Mouse (Mus musculus) C2C12 (cell line): ENCODE results near the gene Pi4ka. TPM values are rescaled to one million over a fixed set of nuclear protein-coding genes. Genes with fewer than 3 reads are reported as not detected.
A peak's percentile ranks its signal among the peaks of the same experiment; 100 is the strongest.

Experiments used
- H3K27me3 ChIP-seq: one replicate; pipeline ENCODE4 v1.6.1; 2011; ENCODE audit not compliant: control insufficient read depth, insufficient read depth, insufficient read length
- H3K36me3 ChIP-seq: one replicate; pipeline ENCODE4 v1.6.1; 2011; ENCODE audit not compliant: control insufficient read depth, insufficient read depth
- H3K4me3 ChIP-seq: one replicate; pipeline ENCODE4 v1.5.1; 2011; ENCODE audit warnings: mild to moderate bottlenecking, control low read depth; ENCODE audit not compliant: poor library complexity, insufficient read depth, severe bottlenecking
- H3K79me2 ChIP-seq: one replicate; pipeline ENCODE4 v1.6.1; 2011; ENCODE audit not compliant: control insufficient read depth, insufficient read depth
- H3K79me3 ChIP-seq: one replicate; pipeline ENCODE4 v1.6.1; 2011; ENCODE audit warnings: low read depth, control low read depth
- H3ac ChIP-seq: one replicate; pipeline ENCODE3; 2011; ENCODE audit warnings: low read depth; ENCODE audit not compliant: control insufficient read depth, insufficient read length
- CEBPB ChIP-seq: IDR thresholded peaks from one replicate; pipeline ENCODE4 v1.6.1; 2011; ENCODE audit warnings: low read depth, mild to moderate bottlenecking, control low read depth, moderate library complexity
- CTCF ChIP-seq: IDR thresholded peaks from one replicate; pipeline ENCODE4 v1.5.1; 2011; ENCODE audit not compliant: control insufficient read depth, insufficient read depth, insufficient read length
- FOSL1 ChIP-seq: IDR thresholded peaks from one replicate; pipeline ENCODE4 v1.8.0; 2011; ENCODE audit warnings: mild to moderate bottlenecking, low read length; ENCODE audit not compliant: poor library complexity, insufficient read depth, severe bottlenecking
- MAX ChIP-seq: IDR thresholded peaks from one replicate; pipeline ENCODE4 v1.6.1; 2011; ENCODE audit warnings: mild to moderate bottlenecking, control low read depth
- MYOD1 ChIP-seq: IDR thresholded peaks from one replicate; pipeline ENCODE4 v1.6.1; 2011; ENCODE audit warnings: low read depth; ENCODE audit not compliant: control insufficient read depth, insufficient read length
- MYOG ChIP-seq: IDR thresholded peaks from one replicate; pipeline ENCODE4 v1.6.1; 2011; ENCODE audit not compliant: control insufficient read depth, insufficient read length; ENCODE audit errors: extremely low read depth
- USF1 ChIP-seq: IDR thresholded peaks from one replicate; pipeline ENCODE4 v1.6.1; 2011; ENCODE audit warnings: low read depth, mild to moderate bottlenecking, control low read depth, moderate library complexity
- polyA plus RNA-seq: library from polyadenylated mRNA; unstranded; fragments of >200 nt; fragmentation: generic; extraction: Trizol; gene quantifications from one replicate; pipeline ENCODE4 v1.2.1, GENCODE M21; 2012; ENCODE audit warnings: missing spikeins

Gene Pi4ka
- polyA plus RNA-seq, 1 experiment, result 39.5 TPM

- no peak overlapping the region for H3K4me3 ChIP-seq
- H3K79me3 ChIP-seq, result no peaks in the 10 kb centered on the region
- H3ac ChIP-seq, result no peak overlapping the region
- TF ChIP-seq USF1, result peak; percentile 34
- no peak for TF ChIP-seq MYOD1
- TF ChIP-seq MYOG, result no peak
- peaks cover 8% of the 10 kb centered on the region for H3K79me2 ChIP-seq
- no peaks in the 10 kb centered on the region for H3K36me3 ChIP-seq
- no peaks in the 10 kb centered on the region for H3K27me3 ChIP-seq
Observed at GRCm38 (mm10) chr16:17410209-17410608, 4.1 kb upstream of the Pi4ka start.

GRCm38 (mm10) chr16:17409046-17409445, 2.9 kb upstream of the Pi4ka start:
- Histone ChIP-seq H3ac (no peak overlapping the region), H3K4me3 (no peak overlapping the region), H3K79me2 (peaks cover 20% of the 10 kb centered on the region), H3K27me3 (no peaks in the 10 kb centered on the region), H3K36me3 (no peaks in the 10 kb centered on the region), H3K79me3 (no peaks in the 10 kb centered on the region)
- no peak for TF ChIP-seq USF1
- no peak for TF ChIP-seq MYOG
- no peak for TF ChIP-seq CEBPB
- TF ChIP-seq MAX, result no peak
- TF ChIP-seq CTCF, result no peak
- TF ChIP-seq MYOD1, result no peak
- no peak for TF ChIP-seq FOSL1

GRCm38 (mm10) chr16:17406512-17407231, 558 bp upstream of the Pi4ka start:
- no peaks in the 10 kb centered on the region for H3K27me3 ChIP-seq
- no peak for TF ChIP-seq MYOG
- no peak for TF ChIP-seq USF1
- no peak for TF ChIP-seq CEBPB
- no peak for TF ChIP-seq MAX
- TF ChIP-seq MYOD1, result no peak
- no peak for TF ChIP-seq FOSL1
- TF ChIP-seq CTCF, result no peak
- no peaks in the 10 kb centered on the region for H3K79me3 ChIP-seq
- H3K4me3 ChIP-seq, result peak overlapping the region; percentile 65
- peaks cover 7% of the 10 kb centered on the region for H3K36me3 ChIP-seq
- peaks cover 24% of the 10 kb centered on the region for H3K79me2 ChIP-seq
- peak overlapping the region; percentile 22 for H3ac ChIP-seq

GRCm38 (mm10) chr16:17405271-17405696, 830 bp downstream of the Pi4ka start:
- peaks cover 1% of the 10 kb centered on the region for H3K79me3 ChIP-seq
- peaks cover 29% of the 10 kb centered on the region for H3K79me2 ChIP-seq
- peaks cover 7% of the 10 kb centered on the region for H3K36me3 ChIP-seq
- H3K4me3 ChIP-seq, result peak overlapping the region; percentile 65
- H3ac ChIP-seq, result peak overlapping the region; percentile 63
- TF ChIP-seq MYOD1 (no peak), MAX (peak; percentile 17), CEBPB (no peak), CTCF (no peak), FOSL1 (no peak), USF1 (no peak), MYOG (no peak)
- no peaks in the 10 kb centered on the region for H3K27me3 ChIP-seq

- Histone ChIP-seq H3K79me2 (peaks cover 38% of the 10 kb centered on the region), H3K36me3 (peaks cover 7% of the 10 kb centered on the region), H3K27me3 (no peaks in the 10 kb centered on the region), H3K79me3 (peaks cover 3% of the 10 kb centered on the region), H3K4me3 (no peak overlapping the region), H3ac (no peak overlapping the region)
- TF ChIP-seq CEBPB (no peak), MYOG (no peak), FOSL1 (no peak), MAX (no peak), CTCF (no peak), USF1 (no peak), MYOD1 (no peak)
Observed at GRCm38 (mm10) chr16:17402855-17403254, 3.3 kb downstream of the Pi4ka start.

GRCm38 (mm10) chr16:17392784-17393183, 13.3 kb downstream of the Pi4ka start:
- H3K79me2 ChIP-seq, result no peaks in the 10 kb centered on the region
- H3ac ChIP-seq, result no peak overlapping the region
- TF ChIP-seq CTCF (no peak), MYOD1 (no peak), MYOG (no peak), CEBPB (no peak), USF1 (no peak), FOSL1 (no peak), MAX (no peak)
- H3K79me3 ChIP-seq, result no peaks in the 10 kb centered on the region
- H3K4me3 ChIP-seq, result no peak overlapping the region
- H3K27me3 ChIP-seq, result no peaks in the 10 kb centered on the region
- H3K36me3 ChIP-seq, result peaks cover 6% of the 10 kb centered on the region
